Mouse (Mus musculus): ENCODE data around the gene Vmn1r207-ps.
"Not testable (repeated sequence)": the region's sequence is repeated elsewhere in the genome, so short reads cannot be mapped to it uniquely, and the experiment has no call there.

Gene Vmn1r207-ps

DNA sequence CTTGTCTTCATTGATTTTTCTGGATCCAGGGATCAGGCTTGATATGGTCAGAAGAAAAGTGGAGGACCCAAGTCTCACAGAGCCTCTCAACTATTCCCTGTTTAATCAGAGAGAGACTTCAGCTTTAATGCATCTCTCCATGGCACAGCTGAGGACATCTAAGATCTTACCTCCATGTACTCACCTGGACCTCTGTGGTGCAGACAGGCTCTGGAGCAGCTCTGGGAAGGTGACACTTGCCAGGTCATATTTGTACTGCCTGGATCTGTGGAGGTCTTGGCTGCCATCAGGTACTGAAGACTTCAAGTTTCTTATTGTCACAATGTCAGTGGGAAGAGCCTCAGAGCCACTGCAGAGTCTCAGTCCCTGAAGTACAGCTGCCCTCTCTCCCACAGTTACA is at the start of gene Vmn1r207-ps:
Gene Vmn1r207-ps (minus strand): TSS at position 101 of the 400 bp plus-strand sequence.
- not testable (repeated sequence) for DNase-seq

DNA sequence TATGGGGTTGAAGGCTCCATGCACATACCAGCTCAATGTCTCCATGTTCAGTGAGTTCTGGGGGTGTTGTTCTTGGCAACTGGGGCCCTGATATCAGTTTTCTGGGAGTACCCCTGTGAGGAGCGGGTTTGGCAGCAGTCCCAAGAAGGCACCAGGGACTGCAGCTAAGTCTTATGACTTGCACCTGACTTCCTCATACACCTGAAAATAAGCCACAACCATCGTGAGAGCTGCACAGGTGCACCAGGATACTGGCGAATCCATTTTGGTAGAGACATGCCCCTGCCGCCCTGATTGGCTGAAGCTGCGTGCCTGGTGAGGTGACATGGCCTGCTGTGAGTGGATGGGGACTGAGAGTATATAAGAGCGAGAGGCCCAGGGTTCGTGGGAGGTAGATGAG is 47.9 kb upstream of the Vmn1r207-ps start, which contains the start of gene Vmn1r208:
Gene Vmn1r208 (minus strand): TSS at position 101 of the 400 bp plus-strand sequence.
- DNase-seq, result not testable (repeated sequence)

DNA sequence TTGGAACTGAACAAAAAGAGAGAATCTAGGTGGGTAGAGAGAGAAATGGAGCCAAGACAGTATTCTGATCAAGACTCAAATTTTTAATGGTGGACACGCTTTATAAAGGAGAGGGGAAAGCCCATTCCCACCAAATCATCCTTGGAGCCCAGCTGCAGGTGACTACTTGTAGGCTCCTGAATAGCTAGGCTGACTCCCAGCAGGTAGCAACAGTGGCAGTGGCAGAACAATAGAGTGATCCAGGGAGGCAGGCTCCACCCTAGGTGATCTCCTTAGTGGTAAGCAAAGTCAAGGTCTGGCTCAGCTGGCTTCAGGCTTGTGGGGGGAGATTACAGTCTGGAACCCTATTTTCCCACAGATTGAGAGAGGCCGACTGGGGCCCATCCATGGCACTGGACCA is 42.2 kb upstream of the Vmn1r207-ps start:
- DNase-seq, result not testable (repeated sequence)

DNA sequence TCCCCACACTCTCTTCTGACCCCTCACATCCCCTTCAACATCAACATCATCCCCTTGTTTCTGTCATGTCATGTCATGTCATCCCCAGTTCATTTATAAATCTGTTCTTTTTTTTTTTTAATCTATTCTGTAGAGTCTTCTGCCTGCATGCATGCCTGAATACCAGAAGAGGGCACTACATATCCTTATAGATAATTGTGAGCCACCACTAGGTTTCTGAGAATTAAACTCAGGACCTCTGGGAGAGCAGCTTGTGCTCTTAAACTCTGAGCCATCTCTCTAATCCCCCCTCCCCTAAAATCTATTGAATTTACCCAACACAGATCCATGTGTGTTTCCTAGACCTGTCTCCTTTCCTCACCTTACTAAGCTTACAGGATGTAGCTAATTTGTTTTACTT is 18.1 kb upstream of the Vmn1r207-ps start:
- no peak for DNase-seq

DNA sequence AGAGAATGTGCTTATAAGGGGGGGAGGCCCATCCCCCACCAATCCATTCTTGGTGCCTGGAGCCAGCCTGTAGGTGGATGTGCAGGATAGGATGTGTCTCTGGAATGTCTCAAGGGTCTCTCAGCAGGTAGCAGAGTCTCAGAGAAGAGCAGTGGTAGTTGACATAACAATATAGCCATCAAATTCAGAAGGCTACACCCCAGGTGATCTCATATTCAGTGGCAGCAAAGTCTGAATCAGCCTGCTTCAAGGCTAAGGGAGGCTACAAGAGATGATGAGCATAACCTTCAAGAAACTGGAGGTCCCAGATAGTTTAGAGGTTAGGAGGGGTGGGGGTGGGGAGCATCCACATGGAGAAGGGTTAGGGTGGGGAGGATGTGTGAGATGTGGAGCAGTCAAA is 22.5 kb downstream of the Vmn1r207-ps start:
- not testable (repeated sequence) for DNase-seq

DNA sequence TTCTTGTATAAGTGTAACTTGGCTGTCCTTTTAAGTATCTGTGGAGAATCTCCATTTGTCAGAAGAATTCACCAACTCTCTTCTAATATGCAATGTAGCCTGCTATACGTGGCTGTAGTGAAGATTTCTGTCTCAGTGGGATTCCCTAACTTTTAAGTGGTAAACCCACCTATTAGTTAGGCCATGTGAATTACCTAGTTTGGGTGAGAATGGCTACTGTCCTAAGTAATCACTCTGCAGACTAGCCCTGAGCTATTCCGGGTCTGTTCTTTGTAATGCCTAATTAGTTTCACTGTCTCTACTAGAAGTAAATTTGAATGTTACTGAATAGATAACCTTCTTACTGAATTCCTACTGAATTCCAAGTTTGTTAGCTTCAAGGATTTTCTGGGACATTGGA is 26.5 kb downstream of the Vmn1r207-ps start:
- not testable (repeated sequence) for DNase-seq
